Comparison of ENCODE assay signal across 9 mouse cellular contexts in genomic region chr17:24722220-24722924, GRCm38 (mm10). TPM values are rescaled to one million over a fixed set of nuclear protein-coding genes. Genes with fewer than 3 reads are reported as not detected.
DNase-seq lines count a peak whose midpoint lies in the region; ATAC-seq and TF ChIP-seq lines count a peak whose summit lies in the region.
"Had no signal": no experiment of that assay in that cellular context is flagged by ENCODE, and none has a peak within 500 bp of the region (broad histone marks: within the 10 kb centered on the region; RNA-seq: fewer than 3 reads in every experiment).

No protein-coding gene starts in this region.

- peak overlapping the region; percentile 91 for H3K4me3 ChIP-seq in forebrain, embryonic 10.5 days
- no peak overlapping the region for H3K4me3 ChIP-seq in forebrain, embryonic 16.5 days (replicated peaks; ENCODE audit: low read length)
- peak overlapping the region; percentile 58 to 76 for H3K4me3 ChIP-seq in ES-E14 (ENCODE audit: insufficient read depth in 1 of 2, low read depth in 1 of 2, low read length in 2 of 2, poor library complexity in 1 of 2, severe bottlenecking in 1 of 2)
- 0 out of 2 replicates have a peak overlapping the region, but pooled peaks have one; percentile 91 for H3K4me3 ChIP-seq in heart, postnatal 0 days (ENCODE audit: low read depth, low read length)
- H3K4me3 ChIP-seq in liver, postnatal 0 days (ENCODE audit: low read depth, low read length) = peak overlapping the region; percentile 73

- no peak for DNase-seq in forebrain, embryonic 10.5 days (ENCODE audit: extremely low spot score, low spot score)
- no peak for DNase-seq in ES-E14 (ENCODE audit: low read depth, low spot score)
- DNase-seq in heart, postnatal 0 days (ENCODE audit: low spot score) = no peak
- DNase-seq in liver, postnatal 0 days = peak; percentile 21
- DNase-seq in adrenal gland, postnatal 4 days (ENCODE audit: low spot score in 2 of 2) = no peak
- no peak for DNase-seq in cerebellum, postnatal 4 days (ENCODE audit: low spot score in 2 of 2)
- DNase-seq in adrenal gland, adult 2 months = no peak
- DNase-seq: gastrocnemius, postnatal 25 days had no signal

- no peak overlapping the region for H3K9ac ChIP-seq in forebrain, embryonic 16.5 days (replicated peaks; ENCODE audit: low read depth, low read length)
- H3K9ac ChIP-seq in ES-E14 (ENCODE audit: insufficient read depth, low read depth, low read length, poor library complexity, severe bottlenecking) = peak overlapping the region; percentile 36; the same call in 1 of the 2 replicates
- 0 out of 2 replicates have a peak overlapping the region, but pooled peaks have one; percentile 26 for H3K9ac ChIP-seq in heart, postnatal 0 days (replicated peaks; ENCODE audit: low read depth, low read length)
- H3K9ac ChIP-seq in liver, postnatal 0 days (replicated peaks) = peak overlapping the region; percentile 94

- no peak overlapping the region for H3K4me2 ChIP-seq in forebrain, embryonic 16.5 days (ENCODE audit: low read length)
- peak overlapping the region; percentile 76 for H3K4me2 ChIP-seq in heart, postnatal 0 days (ENCODE audit: low read depth, low read length)
- H3K4me2 ChIP-seq in liver, postnatal 0 days (ENCODE audit: low read depth, low read length) = peak overlapping the region; percentile 88

- peaks cover 44% of the 10 kb centered on the region for H3K4me1 ChIP-seq in forebrain, embryonic 10.5 days
- H3K4me1 ChIP-seq in forebrain, embryonic 16.5 days (replicated peaks; ENCODE audit: control insufficient read depth, insufficient read depth, low read length) = peaks cover 33% of the 10 kb centered on the region
- H3K4me1 ChIP-seq in ES-E14 (ENCODE audit: control insufficient read depth in 2 of 2, insufficient read depth in 2 of 2, low read length in 2 of 2, poor library complexity in 1 of 2) = peaks cover 0 to 2% of the 10 kb centered on the region in 2 experiments; a peak in 1 of 4 replicates
- peaks cover 21% of the 10 kb centered on the region; the same call in 1 of the 2 replicates for H3K4me1 ChIP-seq in heart, postnatal 0 days (ENCODE audit: control insufficient read depth, insufficient read depth)
- H3K4me1 ChIP-seq in liver, postnatal 0 days (ENCODE audit: insufficient read depth) = peaks cover 32% of the 10 kb centered on the region

- TF ChIP-seq CTCF in heart, postnatal 0 days (IDR thresholded peaks at IDR 0.05; ENCODE audit: low read depth) = no peak
- TF ChIP-seq CTCF in liver, postnatal 0 days (IDR thresholded peaks at IDR 0.05; ENCODE audit: low read depth) = no peak

- H3K36me3 ChIP-seq in forebrain, embryonic 10.5 days (replicated peaks) = peaks cover 39% of the 10 kb centered on the region
- H3K36me3 ChIP-seq in forebrain, embryonic 16.5 days (ENCODE audit: control insufficient read depth, insufficient read depth) = peaks cover 7% of the 10 kb centered on the region
- H3K36me3 ChIP-seq in ES-E14 (ENCODE audit: control insufficient read depth, insufficient read depth, low read length, poor library complexity, severe bottlenecking) = peaks cover 33% of the 10 kb centered on the region
- H3K36me3 ChIP-seq in heart, postnatal 0 days (replicated peaks; ENCODE audit: control insufficient read depth, insufficient read depth, low read length) = peaks cover 16% of the 10 kb centered on the region
- peaks cover 19% of the 10 kb centered on the region for H3K36me3 ChIP-seq in liver, postnatal 0 days (replicated peaks; ENCODE audit: insufficient read depth, low read length)

- TF ChIP-seq EP300 in heart, postnatal 0 days (IDR thresholded peaks at IDR 0.05; ENCODE audit: low read depth) = no peak
- no peak for TF ChIP-seq EP300 in liver, postnatal 0 days (IDR thresholded peaks at IDR 0.05; ENCODE audit: low read depth)

- WGBS in forebrain, embryonic 10.5 days = 40% methylated on average over 13 of the region's 13 CpGs
- WGBS in forebrain, embryonic 16.5 days = 35% methylated on average over 13 of the region's 13 CpGs
- WGBS in heart, postnatal 0 days = 31% methylated on average over 13 of the region's 13 CpGs
- WGBS in liver, postnatal 0 days (ENCODE audit: insufficient replicate concordance) = 32% methylated on average over 13 of the region's 13 CpGs

- no peak for ATAC-seq in forebrain, embryonic 16.5 days
- ATAC-seq in heart, postnatal 0 days (ENCODE audit: insufficient read depth, low read depth) = no peak
- no peak for ATAC-seq in liver, postnatal 0 days

- in situ Hi-C loops in ES-E14 (cut with MboI; ENCODE audit: low sequenced_read_pairs in 2 of 2, unreplicated experiment in 2 of 2) = no loop called here

- no peak overlapping the region for H3K27ac ChIP-seq in forebrain, embryonic 10.5 days
- H3K27ac ChIP-seq in forebrain, embryonic 16.5 days (ENCODE audit: low read length) = no peak overlapping the region
- H3K27ac ChIP-seq in ES-E14 (ENCODE audit: insufficient read depth, low read depth, low read length, poor library complexity, severe bottlenecking) = no peak overlapping the region
- H3K27ac ChIP-seq in heart, postnatal 0 days (ENCODE audit: low read depth) = no peak overlapping the region
- peak overlapping the region; percentile 85 for H3K27ac ChIP-seq in liver, postnatal 0 days (ENCODE audit: low read depth)

- no peaks in the 10 kb centered on the region for H3K27me3 ChIP-seq in forebrain, embryonic 10.5 days (ENCODE audit: poor library complexity, severe bottlenecking)
- H3K27me3 ChIP-seq in forebrain, embryonic 16.5 days (replicated peaks; ENCODE audit: control insufficient read depth, insufficient read depth, low read length) = 0 out of 2 replicates have a peak, but pooled peaks cover 2% of the 10 kb centered on the region
- H3K27me3 ChIP-seq in heart, postnatal 0 days (ENCODE audit: control insufficient read depth, insufficient read depth, low read length) = no peaks in the 10 kb centered on the region
- no peaks in the 10 kb centered on the region for H3K27me3 ChIP-seq in liver, postnatal 0 days (ENCODE audit: insufficient read depth, low read length)

- no peaks in the 10 kb centered on the region for H3K9me3 ChIP-seq in forebrain, embryonic 10.5 days
- no peaks in the 10 kb centered on the region for H3K9me3 ChIP-seq in forebrain, embryonic 16.5 days (ENCODE audit: control insufficient read depth, low read length)
- H3K9me3 ChIP-seq in ES-E14 (ENCODE audit: control insufficient read depth, insufficient read depth, low read depth, low read length) = no peaks in the 10 kb centered on the region
- H3K9me3 ChIP-seq in heart, postnatal 0 days (replicated peaks; ENCODE audit: control insufficient read depth, low read length) = no peaks in the 10 kb centered on the region
- no peaks in the 10 kb centered on the region for H3K9me3 ChIP-seq in liver, postnatal 0 days (ENCODE audit: low read length)

RNA-seq across cellular contexts. Expression of gene Ndufb10, which starts 1.9 kb away (rescaled TPM):
- 190 and 194 TPM in 2 replicates for polyA plus RNA-seq in forebrain, embryonic 10.5 days (2016; fragmentation: Nextera tagmentation; extraction: Ambion mirVana)
- polyA plus RNA-seq in forebrain, embryonic 16.5 days (2015; fragmentation: Nextera tagmentation; extraction: Ambion mirVana) = 220 and 233 TPM in 2 replicates
- 147 and 191 TPM in 2 replicates for total RNA-seq in ES-E14 (2012; rRNA removed)
- 434 and 667 TPM in 2 replicates for total RNA-seq in heart, postnatal 0 days (2014; rRNA removed; ENCODE audit: low replicate concordance)
- polyA plus RNA-seq in heart, postnatal 0 days (2015; fragmentation: Nextera tagmentation; extraction: Ambion mirVana) = 1,293 and 1,354 TPM in 2 replicates
- 355 TPM in 2 replicates for polyA plus RNA-seq in liver, postnatal 0 days (2015; fragmentation: Nextera tagmentation; extraction: Ambion mirVana)
- 100 to 1,000 TPM; 210 to 213 TPM for total RNA-seq in adrenal gland, postnatal 4 days (2021)
- 100 to 1,000 TPM; 242 to 306 TPM for total RNA-seq in adrenal gland, adult 2 months (2021)
- 277 and 298 TPM in 2 replicates for polyA plus RNA-seq in adrenal gland, adult 2 months (2012; rRNA removed)

RNA-seq across cellular contexts. Expression of gene Rps2, which starts 4.5 kb away (rescaled TPM):
- polyA plus RNA-seq in forebrain, embryonic 10.5 days (2016; fragmentation: Nextera tagmentation; extraction: Ambion mirVana) = 1,888 and 1,960 TPM in 2 replicates
- 787 and 797 TPM in 2 replicates for polyA plus RNA-seq in forebrain, embryonic 16.5 days (2015; fragmentation: Nextera tagmentation; extraction: Ambion mirVana)
- 3,495 and 3,661 TPM in 2 replicates for total RNA-seq in ES-E14 (2012; rRNA removed)
- total RNA-seq in heart, postnatal 0 days (2014; rRNA removed; ENCODE audit: low replicate concordance) = 2,967 and 2,982 TPM in 2 replicates
- 722 and 767 TPM in 2 replicates for polyA plus RNA-seq in heart, postnatal 0 days (2015; fragmentation: Nextera tagmentation; extraction: Ambion mirVana)
- polyA plus RNA-seq in liver, postnatal 0 days (2015; fragmentation: Nextera tagmentation; extraction: Ambion mirVana) = 819 and 856 TPM in 2 replicates
- 100 to 1,000 TPM; 867 to 881 TPM for total RNA-seq in adrenal gland, postnatal 4 days (2021)
- total RNA-seq in adrenal gland, adult 2 months (2021) = 100 to 1,000 TPM; 718 to 903 TPM
- 2,302 and 2,907 TPM in 2 replicates for polyA plus RNA-seq in adrenal gland, adult 2 months (2012; rRNA removed)

RNA-seq across cellular contexts. Expression of gene Rnf151, which starts 4.5 kb away (rescaled TPM):
- polyA plus RNA-seq in forebrain, embryonic 10.5 days (2016; fragmentation: Nextera tagmentation; extraction: Ambion mirVana) = 0.43 and 0.69 TPM in 2 replicates
- not detected in 2 replicates for polyA plus RNA-seq in forebrain, embryonic 16.5 days (2015; fragmentation: Nextera tagmentation; extraction: Ambion mirVana)
- 0.71 and 0.95 TPM in 2 replicates for total RNA-seq in ES-E14 (2012; rRNA removed)
- 6.5 TPM in 1 of 2 replicates, not detected in the other for total RNA-seq in heart, postnatal 0 days (2014; rRNA removed; ENCODE audit: low replicate concordance)
- polyA plus RNA-seq in heart, postnatal 0 days (2015; fragmentation: Nextera tagmentation; extraction: Ambion mirVana) = not detected in 2 replicates
- not detected in 2 replicates for polyA plus RNA-seq in liver, postnatal 0 days (2015; fragmentation: Nextera tagmentation; extraction: Ambion mirVana)
- total RNA-seq in adrenal gland, postnatal 4 days (2021) = not detected
- total RNA-seq in adrenal gland, adult 2 months (2021) = not detected
- 0.25 and 0.61 TPM in 2 replicates for polyA plus RNA-seq in adrenal gland, adult 2 months (2012; rRNA removed)
- total RNA-seq: gastrocnemius, postnatal 25 days had no signal

RNA-seq across cellular contexts. Expression of gene Rpl3l, which starts 5.2 kb away (rescaled TPM):
- not detected in 2 replicates for polyA plus RNA-seq in forebrain, embryonic 10.5 days (2016; fragmentation: Nextera tagmentation; extraction: Ambion mirVana)
- polyA plus RNA-seq in forebrain, embryonic 16.5 days (2015; fragmentation: Nextera tagmentation; extraction: Ambion mirVana) = not detected in 2 replicates
- total RNA-seq in ES-E14 (2012; rRNA removed) = 0.16 and 0.67 TPM in 2 replicates
- total RNA-seq in heart, postnatal 0 days (2014; rRNA removed; ENCODE audit: low replicate concordance) = 0.54 and 2.1 TPM in 2 replicates
- 7.2 TPM in 2 replicates for polyA plus RNA-seq in heart, postnatal 0 days (2015; fragmentation: Nextera tagmentation; extraction: Ambion mirVana)
- 0.14 and 1.4 TPM in 2 replicates for polyA plus RNA-seq in liver, postnatal 0 days (2015; fragmentation: Nextera tagmentation; extraction: Ambion mirVana)
- total RNA-seq in adrenal gland, postnatal 4 days (2021) = 1 to 10 TPM; 5.9 to 6.9 TPM
- under 1 TPM in 1 of 2 experiments, not detected in 1; 0.28 TPM for total RNA-seq in adrenal gland, adult 2 months (2021)
- polyA plus RNA-seq in adrenal gland, adult 2 months (2012; rRNA removed) = 0.17 TPM in 1 of 2 replicates, not detected in the other

RNA-seq across cellular contexts. Expression of gene Msrb1, which starts 14.1 kb away (rescaled TPM):
- 22.2 and 22.8 TPM in 2 replicates for polyA plus RNA-seq in forebrain, embryonic 10.5 days (2016; fragmentation: Nextera tagmentation; extraction: Ambion mirVana)
- 20.0 and 21.1 TPM in 2 replicates for polyA plus RNA-seq in forebrain, embryonic 16.5 days (2015; fragmentation: Nextera tagmentation; extraction: Ambion mirVana)
- 23.5 and 30.2 TPM in 2 replicates for total RNA-seq in ES-E14 (2012; rRNA removed)
- 28.5 and 41.1 TPM in 2 replicates for total RNA-seq in heart, postnatal 0 days (2014; rRNA removed; ENCODE audit: low replicate concordance)
- 48.7 and 55.7 TPM in 2 replicates for polyA plus RNA-seq in heart, postnatal 0 days (2015; fragmentation: Nextera tagmentation; extraction: Ambion mirVana)
- polyA plus RNA-seq in liver, postnatal 0 days (2015; fragmentation: Nextera tagmentation; extraction: Ambion mirVana) = 116 and 119 TPM in 2 replicates
- 10 to 100 TPM; 62.0 to 74.6 TPM for total RNA-seq in adrenal gland, postnatal 4 days (2021)
- 100 to 1,000 TPM in 1 of 2 experiments, 10 to 100 TPM in 1; 95.7 to 101 TPM for total RNA-seq in adrenal gland, adult 2 months (2021)
- 108 and 118 TPM in 2 replicates for polyA plus RNA-seq in adrenal gland, adult 2 months (2012; rRNA removed)
